Mouse (Mus musculus) kidney, adult 18-20 months (tissue): Measurements from ENCODE around the gene Dcakd.

Experiments used
- DNase-seq: peaks from one replicate; pipeline ENCODE4 v3.0.0; 2021

Gene Dcakd

DNA sequence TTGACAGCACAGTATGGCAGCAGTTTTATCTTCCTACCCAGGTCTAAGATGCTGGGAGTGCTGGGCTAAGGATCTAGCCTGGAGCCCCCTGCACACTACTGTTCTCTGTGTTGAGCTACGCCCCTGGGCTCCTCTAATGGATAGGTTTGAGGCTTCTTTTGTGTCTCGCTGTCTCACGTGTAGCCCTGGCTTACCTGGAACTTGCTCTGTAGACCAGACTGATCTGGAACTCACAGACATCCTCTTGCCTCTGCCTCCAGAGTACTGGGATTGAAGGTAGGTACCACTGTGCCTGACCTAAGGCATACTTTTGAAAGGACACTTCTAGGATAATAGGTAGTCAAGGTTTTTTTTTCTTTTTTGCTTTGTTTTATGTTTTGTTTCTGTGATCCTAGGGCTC is 15.8 kb upstream of the Dcakd start:
- DNase-seq = no peak

DNA sequence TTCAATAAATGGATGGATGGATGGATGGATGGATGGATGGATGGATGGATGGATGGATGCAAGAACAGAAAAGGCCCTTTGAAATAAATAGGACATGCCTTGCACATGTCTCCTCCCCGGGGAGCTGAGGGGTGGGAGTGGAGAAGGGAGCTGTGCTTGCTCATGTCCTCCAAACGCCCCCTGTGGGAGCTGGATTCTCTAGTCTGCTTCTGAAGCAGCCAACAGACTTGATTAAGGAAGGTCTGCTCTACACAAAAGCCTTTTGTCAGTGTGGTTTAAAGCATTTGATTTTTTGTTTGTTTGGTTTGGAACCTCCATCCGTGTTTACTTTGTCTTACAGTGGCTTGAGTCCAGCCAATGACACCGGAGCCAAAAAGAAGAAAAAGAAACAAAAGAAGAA is 14.7 kb upstream of the Dcakd start:
- no peak for DNase-seq

DNA sequence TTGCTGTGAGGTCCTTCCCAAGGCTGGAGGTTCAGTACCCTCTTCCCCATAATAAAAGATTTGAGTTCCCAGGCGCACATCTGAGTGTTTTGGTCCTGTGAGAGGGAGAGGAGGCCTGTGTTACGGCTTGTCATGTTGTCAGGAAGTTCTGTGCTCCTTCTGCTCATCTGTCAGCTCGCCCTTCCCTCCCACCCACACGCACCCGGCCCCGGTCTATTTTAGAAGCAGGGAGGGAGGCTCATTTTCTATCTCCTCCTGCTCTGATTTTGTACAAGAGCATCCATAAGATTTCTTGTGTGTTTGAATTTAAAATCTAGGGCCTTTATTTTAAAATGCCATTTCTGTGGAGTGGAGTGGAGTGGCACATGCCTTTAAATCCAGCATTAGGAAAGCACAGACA is 9.9 kb upstream of the Dcakd start:
- DNase-seq = no peak

DNA sequence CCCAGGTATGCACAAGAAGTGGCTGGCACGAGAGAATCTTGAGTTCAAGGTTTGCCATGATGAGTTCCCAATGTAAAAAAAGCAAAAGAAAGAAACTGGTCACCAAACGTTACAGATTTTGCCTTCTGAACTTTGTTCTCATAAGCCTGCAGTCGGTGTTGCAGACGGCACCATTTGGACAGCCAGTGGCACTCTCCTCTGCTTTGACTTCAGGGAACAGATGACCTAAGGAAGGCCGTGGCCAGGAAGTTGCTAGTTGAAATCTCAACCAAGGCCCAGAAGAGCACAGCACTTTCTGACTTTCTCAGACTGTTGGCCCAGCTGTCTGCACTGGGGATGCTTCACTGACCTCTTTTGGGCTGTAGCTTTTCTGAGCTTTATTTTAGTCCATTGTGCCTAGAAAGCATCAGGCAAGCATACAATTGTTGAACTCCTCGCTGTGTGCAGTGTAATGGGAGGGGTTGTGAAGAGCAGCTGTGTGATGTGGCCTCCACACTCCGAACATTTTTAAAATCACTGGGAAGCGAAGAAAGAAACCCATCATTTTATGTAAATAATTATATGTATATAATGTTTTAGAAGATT is 8.8 kb upstream of the Dcakd start:
- DNase-seq = no peak

- DNase-seq = no peak
Measured at GRCm38 (mm10) chr11:103035007-103035406, 6.9 kb upstream of the Dcakd start.

- no peak for DNase-seq
Measured at GRCm38 (mm10) chr11:103033030-103033429, 4.9 kb upstream of the Dcakd start.

GRCm38 (mm10) chr11:103027570-103028175 is 460 bp downstream of the Dcakd start:
- DNase-seq = no peak

DNA sequence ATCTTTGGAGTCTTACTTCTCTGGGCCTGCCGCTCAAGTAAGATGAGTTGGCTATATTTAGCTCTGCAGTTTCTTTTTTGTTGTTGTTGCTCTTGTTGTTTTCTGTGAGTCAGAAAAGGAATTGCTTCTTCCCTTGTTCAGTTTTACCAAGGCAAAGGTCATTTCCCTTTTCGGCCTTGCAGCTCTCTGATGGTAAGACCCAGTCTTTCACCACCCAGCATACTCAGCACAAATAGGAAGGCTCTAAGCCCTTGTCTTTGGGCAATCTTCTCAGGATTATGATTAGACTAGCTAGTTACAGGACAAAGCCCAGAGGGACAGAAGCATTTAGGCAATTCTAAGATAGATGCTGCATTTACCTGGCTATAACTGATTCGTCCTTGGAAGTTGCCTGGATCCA is 1.2 kb downstream of the Dcakd start:
- DNase-seq = no peak

- DNase-seq = no peak
Measured at GRCm38 (mm10) chr11:103023974-103024373, 4.2 kb downstream of the Dcakd start.

DNA sequence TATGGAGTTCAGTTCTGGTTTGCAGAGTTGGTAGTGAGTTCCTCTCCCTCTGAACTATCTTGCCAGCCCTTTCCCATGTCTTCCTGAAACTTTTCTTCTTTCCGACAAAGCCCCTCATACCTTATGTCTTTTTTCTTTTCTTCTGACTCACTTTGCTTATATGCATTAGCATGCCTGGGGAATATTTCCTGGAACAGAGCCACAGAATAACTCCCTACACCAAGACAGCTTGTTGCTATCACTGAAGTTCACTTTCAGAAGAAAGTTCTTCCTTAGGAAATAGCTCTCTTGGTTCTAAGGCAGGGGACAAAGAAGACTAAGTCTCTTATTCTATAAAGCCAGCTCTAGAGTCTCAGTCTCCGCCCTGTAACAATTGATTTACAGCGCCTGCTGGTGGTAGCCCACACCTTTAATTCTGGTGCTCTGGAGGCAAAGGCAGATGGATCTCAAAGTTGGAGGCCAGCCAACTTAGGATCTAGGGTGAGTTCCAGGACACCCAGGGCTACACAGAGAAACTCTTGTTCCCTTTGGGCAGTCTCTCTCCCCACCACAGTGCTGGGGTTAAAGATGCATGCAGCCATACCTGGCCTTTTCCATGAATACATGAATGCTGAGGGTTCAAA is 7.3 kb downstream of the Dcakd start:
- no peak for DNase-seq

- DNase-seq = no peak
Measured at GRCm38 (mm10) chr11:103019325-103019724, 8.8 kb downstream of the Dcakd start.

DNA sequence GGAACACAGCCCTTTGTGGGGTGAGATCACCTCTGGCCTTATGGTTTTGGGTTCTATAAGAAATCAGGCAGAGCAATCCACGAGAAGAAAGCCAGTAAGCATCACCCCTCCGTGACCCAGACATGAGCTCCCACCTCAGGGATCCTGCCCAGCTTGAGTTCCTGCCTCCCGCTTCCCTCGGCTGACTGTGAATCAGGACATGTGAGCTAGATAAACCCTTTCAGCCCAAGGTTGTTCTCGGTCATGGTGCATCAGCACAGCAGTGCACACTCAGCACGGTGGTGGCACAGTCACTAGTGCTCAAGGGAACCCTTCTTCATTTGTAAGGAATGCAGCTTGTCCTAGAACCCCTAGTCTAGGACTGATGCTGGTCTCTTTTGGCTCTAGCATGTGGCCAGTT is 9.3 kb downstream of the Dcakd start:
- DNase-seq = no peak

- DNase-seq = peak; percentile 33
Measured at GRCm38 (mm10) chr11:103017661-103018060, 10.5 kb downstream of the Dcakd start.

DNA sequence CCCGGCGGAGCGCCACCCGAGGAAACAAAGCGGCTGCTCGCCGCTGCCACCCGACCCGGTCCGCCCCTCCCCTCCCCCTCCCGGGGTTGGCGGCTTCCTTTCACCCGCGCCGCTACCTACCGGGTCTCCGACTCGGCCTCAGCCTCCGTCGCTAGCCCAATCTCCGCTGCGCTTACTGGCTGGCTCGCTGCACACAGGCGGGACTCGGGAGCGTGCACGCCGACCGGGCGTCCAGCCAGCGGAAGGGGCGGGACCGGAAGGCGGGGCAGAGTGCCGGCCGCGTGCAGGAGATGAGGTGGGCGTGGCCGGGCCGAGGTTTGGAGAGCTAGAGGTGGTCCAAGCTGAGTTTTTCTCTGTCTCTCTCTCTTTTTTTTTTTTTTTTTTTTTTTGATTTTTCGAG is 11.2 kb downstream of the Dcakd start:
- peak; percentile 98 for DNase-seq

- DNase-seq = no peak
Measured at GRCm38 (mm10) chr11:103015881-103016825, 12.0 kb downstream of the Dcakd start.

DNA sequence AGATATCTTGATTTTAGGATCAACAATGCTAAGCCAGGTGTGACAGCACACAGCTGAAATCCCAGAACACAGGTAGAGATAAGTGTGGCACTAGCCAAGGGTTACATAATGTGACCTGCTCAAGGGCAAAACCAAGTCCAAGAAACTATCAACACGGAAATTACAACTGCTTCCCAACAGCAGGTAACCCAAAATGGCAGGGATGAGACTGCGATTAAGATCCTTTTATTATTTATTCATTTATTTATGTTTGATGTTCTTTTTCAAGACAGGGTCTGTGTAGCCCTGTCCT is 17.0 kb downstream of the Dcakd start:
- DNase-seq = no peak

DNA sequence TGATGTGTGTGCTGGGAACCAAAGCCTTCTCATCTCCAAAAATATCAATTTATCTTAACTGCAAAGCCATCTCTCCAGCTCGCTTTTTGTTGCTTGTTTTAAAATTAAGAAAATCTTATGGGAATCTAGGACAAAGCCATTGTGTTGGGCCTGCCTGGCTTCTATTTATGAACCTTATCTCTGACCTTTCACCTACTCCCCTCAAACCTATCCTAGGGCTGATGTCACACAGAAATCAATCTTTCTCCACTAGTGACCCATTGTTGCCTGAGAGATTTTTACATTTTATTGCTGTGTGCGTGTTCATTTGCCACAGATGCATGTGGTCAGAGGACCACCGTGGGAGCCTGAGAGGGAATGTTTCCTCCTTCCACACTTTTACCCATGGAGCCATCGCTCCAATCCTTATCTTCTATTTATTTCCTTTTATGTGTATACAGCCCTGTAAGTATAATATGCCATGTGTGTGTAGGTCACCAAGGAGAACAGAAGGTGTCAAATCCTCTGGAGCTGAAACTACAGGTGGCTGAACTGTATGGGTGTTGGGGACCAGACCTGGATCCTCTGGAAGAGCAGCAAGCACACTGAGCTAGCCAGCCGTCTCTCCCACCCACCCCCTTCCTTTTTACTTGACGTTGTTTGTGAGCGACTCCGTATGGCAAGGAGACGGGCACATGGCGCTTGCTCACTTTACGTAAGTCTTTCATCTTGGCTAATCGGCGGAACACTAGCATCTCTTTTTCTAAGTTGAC is 17.5 kb downstream of the Dcakd start:
- DNase-seq = no peak

GRCm38 (mm10) chr11:103009208-103009607 is 18.9 kb downstream of the Dcakd start:
- peak; percentile 32 for DNase-seq

DNA sequence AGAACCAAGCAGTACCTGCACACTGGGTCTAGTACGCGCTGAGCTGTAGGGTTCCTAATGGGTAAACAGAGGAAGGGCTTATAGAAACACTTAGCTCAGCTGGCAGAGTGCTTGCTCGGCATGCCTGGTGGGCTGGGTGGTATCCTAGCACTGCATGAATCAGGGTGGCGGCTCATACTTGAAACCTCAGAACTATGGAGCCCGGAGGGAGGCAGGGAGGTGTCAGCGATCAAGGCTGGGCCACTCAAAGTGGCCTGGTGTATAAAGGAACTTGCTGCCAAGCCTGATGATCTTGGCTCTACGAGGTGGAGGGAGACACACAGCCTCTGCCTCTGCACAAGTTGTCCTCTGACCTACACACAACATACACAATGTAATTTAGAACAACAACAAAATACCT is 19.6 kb downstream of the Dcakd start:
- no peak for DNase-seq

GRCm38 (mm10) chr11:103007001-103007340 is 21.2 kb downstream of the Dcakd start:
- DNase-seq = no peak

GRCm38 (mm10) chr11:103006286-103007000 is 21.7 kb downstream of the Dcakd start:
- no peak for DNase-seq

- DNase-seq = no peak
Measured at GRCm38 (mm10) chr11:103005254-103005981, 22.7 kb downstream of the Dcakd start.
